Mouse (Mus musculus) myocyte (in vitro differentiated cells): ENCODE data around the gene Cc2d2a.

Experiments used
- E2F4 ChIP-seq: IDR thresholded peaks from one replicate; pipeline ENCODE4 v1.6.1; 2011; ENCODE audit warnings: mild to moderate bottlenecking, control low read depth, moderate library complexity; ENCODE audit not compliant: insufficient read depth
- MAX ChIP-seq: IDR thresholded peaks from one replicate; pipeline ENCODE4 v1.6.1; 2011; ENCODE audit warnings: low read depth, mild to moderate bottlenecking, control low read depth
- POLR2A ChIP-seq: IDR thresholded peaks from one replicate; pipeline ENCODE4 v1.6.1; 2011; ENCODE audit warnings: low read depth, mild to moderate bottlenecking, control low read depth, moderate library complexity; ENCODE audit not compliant: insufficient read length
- POLR2AphosphoS2 ChIP-seq: IDR thresholded peaks from one replicate; pipeline ENCODE4 v1.6.1; 2011; ENCODE audit warnings: low read depth, control low read depth; ENCODE audit not compliant: insufficient read length

DNA sequence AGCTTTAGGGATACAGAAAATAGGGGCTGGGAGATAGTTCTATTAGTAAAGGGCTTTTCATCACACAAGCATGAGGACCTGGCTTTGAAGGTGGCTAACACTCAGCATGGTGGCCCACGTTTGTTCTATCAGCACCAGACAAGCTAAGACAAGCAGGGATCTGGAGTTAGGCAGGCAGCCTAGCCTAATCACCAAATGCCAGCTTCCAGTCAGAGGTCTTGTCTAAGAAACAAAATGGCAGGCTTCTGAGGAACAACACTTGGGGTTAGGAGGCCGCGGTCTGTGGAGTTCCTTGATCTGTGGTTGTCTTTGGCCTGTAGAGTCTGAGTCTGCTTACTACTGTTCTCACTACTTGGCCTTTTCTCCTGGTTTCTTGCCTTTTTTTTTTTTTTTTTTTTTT is 648 bp upstream of the Cc2d2a start:
- TF ChIP-seq POLR2A: no peak
- no peak for TF ChIP-seq E2F4
- TF ChIP-seq MAX: no peak
- no peak for TF ChIP-seq POLR2AphosphoS2
